Mouse (Mus musculus) gastrocnemius, postnatal 4 days (tissue): ENCODE measurements around the gene Asb8. TPM values are rescaled to one million over a fixed set of nuclear protein-coding genes. Genes with fewer than 3 reads are reported as not detected.

Experiments used
- DNase-seq, 2 experiments: peaks; one replicate each; pipeline ENCODE4 v3.0.0; 2021 to 2022; ENCODE audit warnings: low spot score in 2 of 2, mixed read lengths in 2 of 2
- total RNA-seq, 2 experiments: library from RNA; stranded (reverse); gene quantifications; 2 replicates each; pipeline ENCODE4 v1.2.3; 2021

Asb8 gene
- total RNA-seq, 2 experiments from 2014 or later = 148 to 174 TPM

GRCm38 (mm10) chr15:98089421-98090183 lies 75.8 kb downstream of the Asb8 start:
- peak in 1 of 2 experiments; percentile 42 for DNase-seq

- DNase-seq = no peak
Observed at GRCm38 (mm10) chr15:98088889-98089288, 76.5 kb downstream of the Asb8 start.

Other genes with a start within 250 kb of the Asb8 start
- gene Tmem106c, start 201.4 kb downstream of the Asb8 start, total RNA-seq = 10 to 100 TPM; 22.6 to 23.0 TPM
- gene Col2a1, start 160.9 kb downstream of the Asb8 start, total RNA-seq = 10 to 100 TPM; 20.0 to 36.3 TPM
- gene Pfkm, start 73.0 kb downstream of the Asb8 start, total RNA-seq = 100 to 1,000 TPM; 776 to 786 TPM
- gene Senp1, start 71.9 kb downstream of the Asb8 start, total RNA-seq = 10 to 100 TPM; 17.7 to 21.7 TPM
- gene Ccdc184, start 1.5 kb upstream of the Asb8 start, total RNA-seq = not detected
- not detected for gene Olfr288, start 29.9 kb upstream of the Asb8 start, total RNA-seq
- not detected for gene Gm44579, start 55.4 kb upstream of the Asb8 start, total RNA-seq
- gene Olfr287, start 55.4 kb upstream of the Asb8 start, total RNA-seq = not detected
- not detected for gene Olfr286, start 68.8 kb upstream of the Asb8 start, total RNA-seq
- gene H1fnt, start 91.7 kb upstream of the Asb8 start, total RNA-seq = not detected
- 10 to 100 TPM in 1 of 2 experiments, 1 to 10 TPM in 1; 9.8 to 10.7 TPM for gene Zfp641, start 130.5 kb upstream of the Asb8 start, total RNA-seq
- gene Olfr285, start 151.7 kb upstream of the Asb8 start, total RNA-seq = not detected
- not detected for gene Olfr284, start 175.4 kb upstream of the Asb8 start, total RNA-seq
- gene Olfr283, start 215.3 kb upstream of the Asb8 start, total RNA-seq = not detected